Mouse (Mus musculus) ovary, postnatal 14 days (tissue): ENCODE data around the gene Slc25a30.
"Not testable (repeated sequence)": the region's sequence is repeated elsewhere in the genome, so short reads cannot be mapped to it uniquely, and the experiment has no call there.

ENCODE experiments used
- DNase-seq: peaks from one replicate; pipeline ENCODE4 v3.0.0; 2022; ENCODE audit warnings: low spot score

The Slc25a30 gene

GRCm38 (mm10) chr14:75786868-75787793 lies at the start of gene Slc25a30:
TSS of gene Slc25a30 (minus strand) at chr14:75787037.
- peak; percentile 95 for DNase-seq

GRCm38 (mm10) chr14:75836579-75836978 lies 49.7 kb upstream of the Slc25a30 start:
- DNase-seq = no peak

GRCm38 (mm10) chr14:75834739-75835381 lies 48.0 kb upstream of the Slc25a30 start:
- DNase-seq = no peak

GRCm38 (mm10) chr14:75834251-75834738 lies 47.5 kb upstream of the Slc25a30 start:
- DNase-seq = peak; percentile 61

- no peak for DNase-seq
Observed at GRCm38 (mm10) chr14:75833546-75834250, 46.9 kb upstream of the Slc25a30 start.

GRCm38 (mm10) chr14:75832982-75833381 lies 46.1 kb upstream of the Slc25a30 start:
- DNase-seq = no peak

GRCm38 (mm10) chr14:75832031-75832430 lies 45.2 kb upstream of the Slc25a30 start:
- no peak for DNase-seq

- not testable (repeated sequence) for DNase-seq
Observed at GRCm38 (mm10) chr14:75829817-75830216, 43.0 kb upstream of the Slc25a30 start.

- peak; percentile 90 for DNase-seq
Observed at GRCm38 (mm10) chr14:75828866-75829806, 42.3 kb upstream of the Slc25a30 start.

GRCm38 (mm10) chr14:75828221-75828620 lies 41.4 kb upstream of the Slc25a30 start:
- no peak for DNase-seq

- DNase-seq = no peak
Observed at GRCm38 (mm10) chr14:75826851-75827410, 40.1 kb upstream of the Slc25a30 start.

GRCm38 (mm10) chr14:75820007-75820406 lies 33.2 kb upstream of the Slc25a30 start:
- no peak for DNase-seq

- DNase-seq = no peak
Observed at GRCm38 (mm10) chr14:75819341-75819740, 32.5 kb upstream of the Slc25a30 start.

- no peak for DNase-seq
Observed at GRCm38 (mm10) chr14:75818528-75818927, 31.7 kb upstream of the Slc25a30 start.

GRCm38 (mm10) chr14:75809931-75810330 lies 23.1 kb upstream of the Slc25a30 start:
- no peak for DNase-seq

- peak; percentile 33 for DNase-seq
Observed at GRCm38 (mm10) chr14:75807800-75808199, 21.0 kb upstream of the Slc25a30 start.

- DNase-seq = no peak
Observed at GRCm38 (mm10) chr14:75797769-75798386, 11.0 kb upstream of the Slc25a30 start.

GRCm38 (mm10) chr14:75795918-75796317 lies 9.1 kb upstream of the Slc25a30 start:
- no peak for DNase-seq

- no peak for DNase-seq
Observed at GRCm38 (mm10) chr14:75794726-75795125, 7.9 kb upstream of the Slc25a30 start.

- DNase-seq = no peak
Observed at GRCm38 (mm10) chr14:75794324-75794723, 7.5 kb upstream of the Slc25a30 start.
